ENCODE assay signal across 12 mouse cellular contexts in the genomic region with DNA sequence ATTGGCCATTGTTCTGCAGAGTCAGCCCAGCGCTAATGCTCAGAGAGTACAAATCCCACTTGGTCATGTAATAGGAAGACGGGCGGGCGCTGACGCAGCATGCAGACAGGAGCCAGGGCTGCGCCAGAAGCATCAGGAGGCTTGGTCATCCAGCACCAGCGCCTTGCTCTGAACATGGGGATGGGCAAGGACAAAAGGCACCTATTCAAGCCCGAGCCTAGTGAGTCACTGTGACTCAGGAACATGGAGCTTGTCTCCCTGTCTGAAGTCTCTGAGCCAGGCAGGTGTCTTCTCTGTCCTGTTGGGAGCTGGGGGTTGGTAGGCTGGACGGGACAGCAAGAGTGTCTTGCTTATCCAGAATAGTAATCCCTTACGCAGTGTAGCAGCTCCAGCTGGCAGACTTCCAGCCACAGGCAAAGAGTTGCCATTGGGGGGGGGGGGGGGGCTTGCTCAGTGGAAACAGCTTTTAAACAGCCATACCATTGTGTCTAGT. TPM values are rescaled to one million over a fixed set of nuclear protein-coding genes. Genes with fewer than 3 reads are reported as not detected.
DNase-seq lines count a peak whose midpoint lies in the region; ATAC-seq and TF ChIP-seq lines count a peak whose summit lies in the region.
"Had no signal": no experiment of that assay in that cellular context is flagged by ENCODE, and none has a peak within 500 bp of the region (broad histone marks: within the 10 kb centered on the region; RNA-seq: fewer than 3 reads in every experiment).

No protein-coding gene starts in this region.

- intact Hi-C loops in gastrocnemius, postnatal 36 days (cut with DNase I), result no loop called here

- ATAC-seq in neural tube, embryonic 12.5 days (ENCODE audit: low FRiP score, low read depth), result no peak
- peak; percentile 55 for ATAC-seq in heart, postnatal 0 days (ENCODE audit: insufficient read depth, low read depth)
- ATAC-seq in stomach, embryonic 15.5 days (ENCODE audit: insufficient read depth, low FRiP score, low read depth), result peak; percentile 8; the same call in 1 of the 2 replicates
- ATAC-seq in granulocyte monocyte progenitor cell, adult 5-6 weeks (replicated peaks; ENCODE audit: poor library complexity, severe bottlenecking), result no peak
- no peak for ATAC-seq in CD4-positive, CD25-positive, alpha-beta regulatory T cell, adult 4 months

- no peaks in the 10 kb centered on the region for H3K27me3 ChIP-seq in neural tube, embryonic 12.5 days (replicated peaks)
- H3K27me3 ChIP-seq in heart, postnatal 0 days (ENCODE audit: control insufficient read depth, insufficient read depth, low read length), result no peaks in the 10 kb centered on the region
- no peaks in the 10 kb centered on the region for H3K27me3 ChIP-seq in stomach, embryonic 15.5 days (replicated peaks)

- TF ChIP-seq EP300 in heart, postnatal 0 days (IDR thresholded peaks at IDR 0.05; ENCODE audit: low read depth), result no peak

- 0 out of 2 replicates have a peak overlapping the region, but pooled peaks have one; percentile 3 for H3K4me2 ChIP-seq in neural tube, embryonic 12.5 days (replicated peaks)
- peak overlapping the region; percentile 31; the same call in 1 of the 2 replicates for H3K4me2 ChIP-seq in heart, postnatal 0 days (ENCODE audit: low read depth, low read length)
- peak overlapping the region; percentile 21; the same call in 1 of the 2 replicates for H3K4me2 ChIP-seq in stomach, embryonic 15.5 days

- no peak overlapping the region for H3K9ac ChIP-seq in neural tube, embryonic 12.5 days
- 0 out of 2 replicates have a peak overlapping the region, but pooled peaks have one; percentile 2 for H3K9ac ChIP-seq in heart, postnatal 0 days (replicated peaks; ENCODE audit: low read depth, low read length)
- H3K9ac ChIP-seq in stomach, embryonic 15.5 days, result no peak overlapping the region

- no peak for TF ChIP-seq CTCF in heart, postnatal 0 days (IDR thresholded peaks at IDR 0.05; ENCODE audit: low read depth)

- H3K36me3 ChIP-seq in neural tube, embryonic 12.5 days, result no peaks in the 10 kb centered on the region
- H3K36me3 ChIP-seq in heart, postnatal 0 days (replicated peaks; ENCODE audit: control insufficient read depth, insufficient read depth, low read length), result no peaks in the 10 kb centered on the region
- H3K36me3 ChIP-seq in stomach, embryonic 15.5 days, result no peaks in the 10 kb centered on the region
- H3K36me3 ChIP-seq: G1E had no signal

- H3K4me3 ChIP-seq in neural tube, embryonic 12.5 days, result no peak overlapping the region
- no peak overlapping the region for H3K4me3 ChIP-seq in heart, postnatal 0 days (ENCODE audit: low read depth, low read length)
- no peak overlapping the region for H3K4me3 ChIP-seq in stomach, embryonic 15.5 days (replicated peaks)

- H3K9me3 ChIP-seq in neural tube, embryonic 12.5 days, result no peaks in the 10 kb centered on the region
- no peaks in the 10 kb centered on the region for H3K9me3 ChIP-seq in heart, postnatal 0 days (replicated peaks; ENCODE audit: control insufficient read depth, low read length)
- no peaks in the 10 kb centered on the region for H3K9me3 ChIP-seq in stomach, embryonic 15.5 days
- H3K9me3 ChIP-seq: G1E had no signal

- H3K27ac ChIP-seq in neural tube, embryonic 12.5 days, result no peak overlapping the region
- H3K27ac ChIP-seq in heart, postnatal 0 days (ENCODE audit: low read depth), result no peak overlapping the region
- H3K27ac ChIP-seq in stomach, embryonic 15.5 days, result no peak overlapping the region; the same call in 1 of the 2 replicates

- 67% methylated on average over 10 of the region's 10 CpGs for WGBS in neural tube, embryonic 12.5 days
- WGBS in heart, postnatal 0 days, result 33% methylated on average over 10 of the region's 10 CpGs
- 54% methylated on average over 10 of the region's 10 CpGs for whole genome bisulfite sequencing in stomach, embryonic 15.5 days

- peaks cover 12% of the 10 kb centered on the region; the same call in 1 of the 2 replicates for H3K4me1 ChIP-seq in neural tube, embryonic 12.5 days
- 0 out of 2 replicates have a peak, but pooled peaks cover 6% of the 10 kb centered on the region for H3K4me1 ChIP-seq in heart, postnatal 0 days (ENCODE audit: control insufficient read depth, insufficient read depth)
- H3K4me1 ChIP-seq in stomach, embryonic 15.5 days, result no peaks in the 10 kb centered on the region; the same call in 1 of the 2 replicates

- DNase-seq in gastrocnemius, postnatal 25 days, result peak; percentile 28
- DNase-seq in gastrocnemius, postnatal 36 days, result no peak
- no peak for DNase-seq in neural tube, embryonic 10.5 days (ENCODE audit: extremely low spot score, low spot score)
- no peak for DNase-seq in heart, postnatal 0 days (ENCODE audit: low spot score)
- DNase-seq: kidney, adult 9 months had no signal

RNA-seq across cellular contexts. Expression of a gene that starts 11.5 kb away (rescaled TPM):
- 100 to 1,000 TPM; 282 to 288 TPM for total RNA-seq in gastrocnemius, postnatal 25 days (2021)
- total RNA-seq in gastrocnemius, postnatal 36 days (2021), result 100 to 1,000 TPM; 297 to 301 TPM
- 516 and 524 TPM in 2 replicates for polyA plus RNA-seq in neural tube, embryonic 12.5 days (2016; fragmentation: Nextera tagmentation; extraction: Ambion mirVana)
- 47.3 and 67.2 TPM in 2 replicates for total RNA-seq in heart, postnatal 0 days (2014; rRNA removed; ENCODE audit: low replicate concordance)
- polyA plus RNA-seq in heart, postnatal 0 days (2015; fragmentation: Nextera tagmentation; extraction: Ambion mirVana), result 137 and 149 TPM in 2 replicates
- polyA plus RNA-seq in stomach, embryonic 15.5 days (2015; fragmentation: Nextera tagmentation; extraction: Ambion mirVana), result 167 and 173 TPM in 2 replicates
- total RNA-seq in granulocyte monocyte progenitor cell, adult 5-6 weeks (2014; fragmentation: Nextera tagmentation), result 97.2 and 120 TPM in 2 replicates
- 92.2 and 107 TPM in 2 replicates for total RNA-seq in granulocyte monocyte progenitor cell, adult 5-6 weeks (2017)
- polyA plus RNA-seq in CD4-positive, CD25-positive, alpha-beta regulatory T cell, adult 4 months (2017; shearing (Covaris generic)), result 10 to 100 TPM; 29.6 to 47.8 TPM

RNA-seq across cellular contexts. Expression of a gene that starts 28.4 kb away (rescaled TPM):
- 1 to 10 TPM in 1 of 2 experiments, under 1 TPM in 1; 0.67 to 1.2 TPM for total RNA-seq in gastrocnemius, postnatal 25 days (2021)
- total RNA-seq in gastrocnemius, postnatal 36 days (2021), result 1 to 10 TPM in 1 of 2 experiments, under 1 TPM in 1; 0.57 to 1.1 TPM
- polyA plus RNA-seq in neural tube, embryonic 12.5 days (2016; fragmentation: Nextera tagmentation; extraction: Ambion mirVana), result 1.4 and 1.7 TPM in 2 replicates
- total RNA-seq in heart, postnatal 0 days (2014; rRNA removed; ENCODE audit: low replicate concordance), result 1.3 and 3.6 TPM in 2 replicates
- polyA plus RNA-seq in heart, postnatal 0 days (2015; fragmentation: Nextera tagmentation; extraction: Ambion mirVana), result 0.55 and 0.56 TPM in 2 replicates
- polyA plus RNA-seq in stomach, embryonic 15.5 days (2015; fragmentation: Nextera tagmentation; extraction: Ambion mirVana), result 3.4 TPM in 2 replicates
- total RNA-seq in granulocyte monocyte progenitor cell, adult 5-6 weeks (2014; fragmentation: Nextera tagmentation), result 1.8 and 5.0 TPM in 2 replicates
- total RNA-seq in granulocyte monocyte progenitor cell, adult 5-6 weeks (2017), result 0.90 TPM in 1 of 2 replicates, not detected in the other
- 1 to 10 TPM; 1.3 to 2.3 TPM for polyA plus RNA-seq in CD4-positive, CD25-positive, alpha-beta regulatory T cell, adult 4 months (2017; shearing (Covaris generic))

RNA-seq across cellular contexts. Expression of a gene that starts 33.9 kb away (rescaled TPM):
- total RNA-seq in gastrocnemius, postnatal 25 days (2021), result not detected
- total RNA-seq in gastrocnemius, postnatal 36 days (2021), result not detected
- 0.15 TPM in 1 of 2 replicates, not detected in the other for polyA plus RNA-seq in neural tube, embryonic 12.5 days (2016; fragmentation: Nextera tagmentation; extraction: Ambion mirVana)
- not detected in 2 replicates for total RNA-seq in heart, postnatal 0 days (2014; rRNA removed; ENCODE audit: low replicate concordance)
- polyA plus RNA-seq in heart, postnatal 0 days (2015; fragmentation: Nextera tagmentation; extraction: Ambion mirVana), result 0.14 TPM in 1 of 2 replicates, not detected in the other
- 1.7 TPM in 2 replicates for polyA plus RNA-seq in stomach, embryonic 15.5 days (2015; fragmentation: Nextera tagmentation; extraction: Ambion mirVana)
- total RNA-seq in granulocyte monocyte progenitor cell, adult 5-6 weeks (2014; fragmentation: Nextera tagmentation), result not detected in 2 replicates
- total RNA-seq in granulocyte monocyte progenitor cell, adult 5-6 weeks (2017), result not detected in 2 replicates
- polyA plus RNA-seq in CD4-positive, CD25-positive, alpha-beta regulatory T cell, adult 4 months (2017; shearing (Covaris generic)), result not detected
- total RNA-seq: G1E had no signal
- polyA plus RNA-seq: cortical plate, adult 2 months; G1E; small intestine, adult 2 months had no signal

RNA-seq across cellular contexts. Expression of a gene that starts 48.6 kb away (rescaled TPM):
- 1 to 10 TPM; 5.9 to 7.3 TPM for total RNA-seq in gastrocnemius, postnatal 25 days (2021)
- 1 to 10 TPM; 6.0 to 6.4 TPM for total RNA-seq in gastrocnemius, postnatal 36 days (2021)
- polyA plus RNA-seq in neural tube, embryonic 12.5 days (2016; fragmentation: Nextera tagmentation; extraction: Ambion mirVana), result 29.5 and 31.7 TPM in 2 replicates
- 27.4 and 28.6 TPM in 2 replicates for total RNA-seq in heart, postnatal 0 days (2014; rRNA removed; ENCODE audit: low replicate concordance)
- 14.6 and 15.7 TPM in 2 replicates for polyA plus RNA-seq in heart, postnatal 0 days (2015; fragmentation: Nextera tagmentation; extraction: Ambion mirVana)
- 22.9 and 25.4 TPM in 2 replicates for polyA plus RNA-seq in stomach, embryonic 15.5 days (2015; fragmentation: Nextera tagmentation; extraction: Ambion mirVana)
- total RNA-seq in granulocyte monocyte progenitor cell, adult 5-6 weeks (2014; fragmentation: Nextera tagmentation), result 17.1 and 20.2 TPM in 2 replicates
- total RNA-seq in granulocyte monocyte progenitor cell, adult 5-6 weeks (2017), result 6.4 and 8.1 TPM in 2 replicates
- polyA plus RNA-seq in CD4-positive, CD25-positive, alpha-beta regulatory T cell, adult 4 months (2017; shearing (Covaris generic)), result 10 to 100 TPM in 1 of 2 experiments, 1 to 10 TPM in 1; 7.9 to 14.1 TPM

RNA-seq across cellular contexts. Expression of a gene that starts 58.2 kb away (rescaled TPM):
- 100 to 1,000 TPM; 290 to 454 TPM for total RNA-seq in gastrocnemius, postnatal 25 days (2021)
- total RNA-seq in gastrocnemius, postnatal 36 days (2021), result 100 to 1,000 TPM; 269 to 277 TPM
- polyA plus RNA-seq in neural tube, embryonic 12.5 days (2016; fragmentation: Nextera tagmentation; extraction: Ambion mirVana), result 22.3 and 26.5 TPM in 2 replicates
- 1,178 and 1,316 TPM in 2 replicates for total RNA-seq in heart, postnatal 0 days (2014; rRNA removed; ENCODE audit: low replicate concordance)
- 974 and 1,039 TPM in 2 replicates for polyA plus RNA-seq in heart, postnatal 0 days (2015; fragmentation: Nextera tagmentation; extraction: Ambion mirVana)
- polyA plus RNA-seq in stomach, embryonic 15.5 days (2015; fragmentation: Nextera tagmentation; extraction: Ambion mirVana), result 291 and 451 TPM in 2 replicates
- total RNA-seq in granulocyte monocyte progenitor cell, adult 5-6 weeks (2014; fragmentation: Nextera tagmentation), result not detected in 2 replicates
- total RNA-seq in granulocyte monocyte progenitor cell, adult 5-6 weeks (2017), result not detected in 2 replicates
- polyA plus RNA-seq in CD4-positive, CD25-positive, alpha-beta regulatory T cell, adult 4 months (2017; shearing (Covaris generic)), result 1 to 10 TPM in 1 of 2 experiments, not detected in 1; 1.3 TPM
- total RNA-seq: G1E had no signal
- polyA plus RNA-seq: G1E had no signal

Comparison
In these comparisons a context has a peak if more than half of its experiments do, and no peak if none do; other contexts are left out.
1. ATAC-seq: peak in heart, postnatal 0 days (single experiment) and stomach, embryonic 15.5 days (single experiment); none in neural tube, embryonic 12.5 days (single experiment), granulocyte monocyte progenitor cell, adult 5-6 weeks (single experiment) and CD4-positive, CD25-positive, alpha-beta regulatory T cell, adult 4 months (single experiment).
2. Peak in every context shown above with its lines, with median percentiles within 50 percentile points of each other: H3K4me2 ChIP-seq.